Comparison of ENCODE assay signal across 8 mouse cellular contexts in the genomic region with DNA sequence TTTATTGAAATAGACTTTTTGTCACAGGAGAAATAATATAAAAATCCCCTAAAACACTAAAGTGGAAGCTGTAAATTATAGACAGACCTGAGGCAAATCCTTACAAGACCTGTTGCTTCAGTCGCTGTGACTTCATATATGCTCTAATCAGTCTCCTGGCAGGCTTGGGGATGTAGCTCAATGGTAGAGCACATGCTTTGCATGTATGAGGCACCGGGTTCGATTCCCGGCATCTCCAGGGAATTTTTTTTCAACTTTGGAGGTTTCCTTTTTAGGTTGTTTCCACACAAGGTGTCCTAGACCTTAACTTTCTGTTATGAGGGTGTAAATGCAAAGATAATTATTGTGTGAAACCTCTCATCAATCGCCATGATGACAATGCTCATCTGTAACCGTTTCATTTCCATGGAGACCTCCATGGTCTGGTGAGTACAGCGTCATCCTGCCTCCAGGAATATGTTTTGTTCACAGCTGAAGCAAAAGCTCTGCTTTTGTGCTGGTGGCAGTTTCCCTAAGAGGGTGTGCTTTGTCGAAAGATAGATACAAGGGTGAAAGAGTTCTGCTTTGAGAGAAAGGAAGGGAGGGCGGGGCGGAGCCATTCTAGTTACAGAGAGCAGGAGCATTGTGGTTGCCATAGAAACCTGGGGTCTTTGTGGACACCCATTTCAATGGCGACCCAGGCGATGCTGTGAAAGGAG. TPM values are rescaled to one million over a fixed set of nuclear protein-coding genes. Genes with fewer than 3 reads are reported as not detected.
DNase-seq lines count a peak whose midpoint lies in the region; ATAC-seq and TF ChIP-seq lines count a peak whose summit lies in the region.

A gene (plus strand): TSS at position 644 of the 698 bp plus-strand sequence.

- peak; percentile 61 for ATAC-seq in cerebellum, adult (ENCODE audit: insufficient number of reproducible peaks, low FRiP score, low TSS enrichment)
- peak; percentile 96 for ATAC-seq in forebrain, embryonic 13.5 days
- peak; percentile 96 for ATAC-seq in neural tube, embryonic 14.5 days (ENCODE audit: low read depth)

- TF ChIP-seq RAD21 in MEL (IDR thresholded peaks at IDR 0.05; ENCODE audit: low read depth, low read length) = no peak

- DNase-seq in MEL (ENCODE audit: low read depth, low spot score) = peak; percentile 89
- DNase-seq in layer of hippocampus, postnatal 36 days = peak; percentile 61 to 71
- DNase-seq in gastrocnemius, adult 2 months = no peak
- DNase-seq in kidney, postnatal 14 days = no peak
- DNase-seq in c-Kit-positive CD71-positive TER-119-positive erythroid progenitor cells, embryonic 14.5 days (ENCODE audit: low spot score) = no peak

- H3K4me2 ChIP-seq in forebrain, embryonic 13.5 days = peak within 1 kb of the TSS; percentile 49
- peak within 1 kb of the TSS; percentile 41 for H3K4me2 ChIP-seq in neural tube, embryonic 14.5 days (ENCODE audit: low read depth, low read length)

- no peaks in the 10 kb centered on the region; a peak in 1 of 4 replicates for H3K27me3 ChIP-seq in MEL (ENCODE audit: control insufficient read depth in 1 of 2, insufficient read depth in 2 of 2, low read length in 2 of 2)
- H3K27me3 ChIP-seq in forebrain, embryonic 13.5 days = no peaks in the 10 kb centered on the region
- H3K27me3 ChIP-seq in neural tube, embryonic 14.5 days (ENCODE audit: control insufficient read depth, insufficient read depth, low read length) = no peaks in the 10 kb centered on the region

- peak within 1 kb of the TSS; percentile 52 to 91 for H3K4me3 ChIP-seq in MEL (ENCODE audit: control insufficient read depth in 1 of 2, insufficient read depth in 1 of 2, low read depth in 2 of 2, low read length in 2 of 2)
- peak within 1 kb of the TSS; percentile 36 for H3K4me3 ChIP-seq in forebrain, embryonic 13.5 days
- H3K4me3 ChIP-seq in neural tube, embryonic 14.5 days (ENCODE audit: low read depth, low read length) = peak within 1 kb of the TSS; percentile 28
- H3K4me3 ChIP-seq in gastrocnemius, adult 2 months = no peak within 1 kb of the TSS

- intact Hi-C loops in gastrocnemius, adult 2 months (cut with DNase I) = no loop called here

- 33% methylated on average over 12 of the region's 12 CpGs for WGBS in forebrain, embryonic 13.5 days
- 32% methylated on average over 12 of the region's 12 CpGs for WGBS in neural tube, embryonic 14.5 days

- peak within 1 kb of the TSS; percentile 48 for H3K9ac ChIP-seq in MEL (ENCODE audit: control insufficient read depth, low read depth, low read length, poor library complexity, severe bottlenecking)
- H3K9ac ChIP-seq in forebrain, embryonic 13.5 days = peak within 1 kb of the TSS; percentile 57; the same call in 1 of the 2 replicates
- peak within 1 kb of the TSS; percentile 25; the same call in 1 of the 2 replicates for H3K9ac ChIP-seq in neural tube, embryonic 14.5 days (replicated peaks; ENCODE audit: low read depth, low read length)

- no peaks in the 10 kb centered on the region for H3K9me3 ChIP-seq in MEL (replicated peaks; ENCODE audit: insufficient read depth, low read length)
- no peaks in the 10 kb centered on the region for H3K9me3 ChIP-seq in forebrain, embryonic 13.5 days (replicated peaks)
- no peaks in the 10 kb centered on the region for H3K9me3 ChIP-seq in neural tube, embryonic 14.5 days (ENCODE audit: control insufficient read depth, low read length)

- H3K27ac ChIP-seq in MEL (ENCODE audit: control insufficient read depth, low read depth, low read length) = no peak within 1 kb of the TSS
- peak within 1 kb of the TSS; percentile 74 for H3K27ac ChIP-seq in forebrain, embryonic 13.5 days
- H3K27ac ChIP-seq in neural tube, embryonic 14.5 days (ENCODE audit: low read depth, low read length) = peak within 1 kb of the TSS; percentile 73
- H3K27ac ChIP-seq in gastrocnemius, adult 2 months = no peak within 1 kb of the TSS

- H3K4me1 ChIP-seq in MEL (ENCODE audit: control insufficient read depth in 1 of 2, insufficient read depth in 2 of 2, low read length in 2 of 2) = peaks cover 0 to 6% of the 10 kb centered on the region in 2 experiments; a peak in 2 of 4 replicates
- no peaks in the 10 kb centered on the region for H3K4me1 ChIP-seq in forebrain, embryonic 13.5 days
- no peaks in the 10 kb centered on the region for H3K4me1 ChIP-seq in neural tube, embryonic 14.5 days (ENCODE audit: control insufficient read depth, insufficient read depth, low read length)

- TF ChIP-seq EP300 in MEL (IDR thresholded peaks at IDR 0.05; ENCODE audit: low read depth in 1 of 2, low read length in 2 of 2) = no peak

- H3K79me2 ChIP-seq in MEL (ENCODE audit: control insufficient read depth, insufficient read depth, low read length, poor library complexity) = no peaks in the 10 kb centered on the region

- TF ChIP-seq CTCF in MEL (IDR thresholded peaks at IDR 0.05 in 2 of 3, conservative IDR thresholded peaks at IDR 0.05 in 1 of 3; ENCODE audit: control insufficient read depth in 1 of 3, insufficient read depth in 1 of 3, low read depth in 2 of 3, low read length in 3 of 3, poor library complexity in 1 of 3, severe bottlenecking in 1 of 3) = no peak
- TF ChIP-seq CTCF in gastrocnemius, adult 2 months (IDR thresholded peaks at IDR 0.05) = no peak

- no peak for TF ChIP-seq POLR2A in MEL (IDR thresholded peaks at IDR 0.05; ENCODE audit: control insufficient read depth in 1 of 2, insufficient read depth in 1 of 2, low read depth in 1 of 2, low read length in 2 of 2, poor library complexity in 1 of 2)

- peaks cover 0 to 5% of the 10 kb centered on the region in 2 experiments; a peak in 2 of 4 replicates for H3K36me3 ChIP-seq in MEL (ENCODE audit: control insufficient read depth in 1 of 2, insufficient read depth in 2 of 2, low read length in 2 of 2)
- no peaks in the 10 kb centered on the region for H3K36me3 ChIP-seq in forebrain, embryonic 13.5 days (ENCODE audit: poor library complexity, severe bottlenecking)
- no peaks in the 10 kb centered on the region for H3K36me3 ChIP-seq in neural tube, embryonic 14.5 days (ENCODE audit: control insufficient read depth, insufficient read depth, low read length)

TF ChIP-seq in MEL, 35 proteins besides CTCF, POLR2A, EP300 and RAD21:
- TF ChIP-seq MAFK (IDR thresholded peaks at IDR 0.05; ENCODE audit: borderline replicate concordance, low read depth, low read length) (peak; percentile 99), NELFE (IDR thresholded peaks at IDR 0.05; ENCODE audit: low read depth, low read length) (no peak), TBP (IDR thresholded peaks at IDR 0.05; ENCODE audit: low read depth, low read length) (peak; percentile 100), ELF1 (IDR thresholded peaks at IDR 0.05; ENCODE audit: low read depth, low read length) (peak; percentile 69; the same call in 1 of the 2 replicates), CHD1 (IDR thresholded peaks at IDR 0.05; ENCODE audit: low read depth, low read length) (no peak), GATA1 (IDR thresholded peaks at IDR 0.05; ENCODE audit: low read depth, low read length) (0 out of 2 replicates have a peak, but pooled peaks have one; percentile 15), MAX (IDR thresholded peaks at IDR 0.05; ENCODE audit: low read length) (0 out of 2 replicates have a peak, but pooled peaks have one; percentile 24)

RNA-seq across cellular contexts. Expression of the gene that starts here (rescaled TPM):
- not detected in 2 replicates for total RNA-seq in MEL (2012; rRNA removed)
- not detected for polyA plus RNA-seq in MEL (2012; ENCODE audit: insufficient read depth in 1 of 2, insufficient read length in 2 of 2, low read depth in 1 of 2, low replicate concordance in 2 of 2, missing spikeins in 1 of 2)
- polyA plus RNA-seq in forebrain, embryonic 13.5 days (2015; fragmentation: Nextera tagmentation; extraction: Ambion mirVana) = 33.9 and 34.0 TPM in 2 replicates
- 100 to 1,000 TPM; 188 to 204 TPM for total RNA-seq in layer of hippocampus, postnatal 36 days (2021)
- 28.0 and 51.9 TPM in 2 replicates for polyA plus RNA-seq in neural tube, embryonic 14.5 days (2014; fragmentation: Nextera tagmentation; extraction: Ambion mirVana)
- total RNA-seq in gastrocnemius, adult 2 months (2021) = 1 to 10 TPM in 1 of 2 experiments, not detected in 1; 1.3 TPM

Comparison
In these comparisons a context has a peak if more than half of its experiments do, and no peak if none do; other contexts are left out.
1. RNA of the gene that starts here (total RNA-seq): 188 to 204 TPM in layer of hippocampus, postnatal 36 days; 1.3 TPM in gastrocnemius, adult 2 months and not detected in MEL; every median in the first group is over 10 times any median in the second.
2. RNA of the gene that starts here (polyA plus RNA-seq): 28.0 to 51.9 TPM in neural tube, embryonic 14.5 days and 33.9 to 34.0 TPM in forebrain, embryonic 13.5 days; not detected in MEL; every median in the first group is over 10 times any median in the second.
3. Peak in DNase-seq, H3K4me3 ChIP-seq and H3K9ac ChIP-seq in MEL; RNA of the gene not detected or under 1 TPM.
4. DNase-seq: peak in layer of hippocampus, postnatal 36 days (2 of 2); none in gastrocnemius, adult 2 months (single experiment), kidney, postnatal 14 days (single experiment) and c-Kit-positive CD71-positive TER-119-positive erythroid progenitor cells, embryonic 14.5 days (single experiment).
5. H3K27ac ChIP-seq: peak in forebrain, embryonic 13.5 days (single experiment) and neural tube, embryonic 14.5 days (single experiment); none in MEL (single experiment) and gastrocnemius, adult 2 months (single experiment).
6. Peak in every context shown above with its lines, with median percentiles within 50 percentile points of each other: H3K9ac ChIP-seq and ATAC-seq.